Mouse (Mus musculus) urinary bladder, postnatal 4 days (tissue): ENCODE measurements around the gene Xxylt1.

Experiments
- DNase-seq, 2 experiments: peaks; one replicate each; pipeline ENCODE4 v3.0.0; 2021 to 2022; ENCODE audit warnings: low spot score in 2 of 2

The Xxylt1 gene

GRCm38 (mm10) chr16:31081125-31081664 lies at the start of gene Xxylt1:
Gene Xxylt1 (minus strand): TSS chr16:31081432.
- DNase-seq, result peak; percentile 92 to 94

GRCm38 (mm10) chr16:31128116-31128515 lies 46.9 kb upstream of the Xxylt1 start:
- DNase-seq, result no peak

GRCm38 (mm10) chr16:31124991-31125390 lies 43.8 kb upstream of the Xxylt1 start:
- no peak for DNase-seq

- DNase-seq, result no peak
These were observed 40.4 kb upstream of the Xxylt1 start for GRCm38 (mm10) chr16:31121612-31122011.

GRCm38 (mm10) chr16:31113596-31113995 lies 32.4 kb upstream of the Xxylt1 start:
- no peak for DNase-seq

GRCm38 (mm10) chr16:31101352-31101751 lies 20.1 kb upstream of the Xxylt1 start:
- DNase-seq, result no peak

- DNase-seq, result no peak
These were observed 18.7 kb upstream of the Xxylt1 start for GRCm38 (mm10) chr16:31099906-31100305.

GRCm38 (mm10) chr16:31094036-31094435 lies 12.8 kb upstream of the Xxylt1 start:
- DNase-seq, result no peak

GRCm38 (mm10) chr16:31093186-31093585 lies 12.0 kb upstream of the Xxylt1 start:
- no peak for DNase-seq

- no peak for DNase-seq
These were observed 659 bp upstream of the Xxylt1 start for GRCm38 (mm10) chr16:31081891-31082290.

GRCm38 (mm10) chr16:31080573-31081051 lies 620 bp downstream of the Xxylt1 start:
- peak in 1 of 2 experiments; percentile 60 for DNase-seq

GRCm38 (mm10) chr16:31077396-31077795 lies 3.8 kb downstream of the Xxylt1 start:
- DNase-seq, result peak in 1 of 2 experiments; percentile 55

- no peak for DNase-seq
These were observed 4.8 kb downstream of the Xxylt1 start for GRCm38 (mm10) chr16:31076436-31076835.

- no peak for DNase-seq
These were observed 6.8 kb downstream of the Xxylt1 start for GRCm38 (mm10) chr16:31074324-31074908.

GRCm38 (mm10) chr16:31071731-31072130 lies 9.5 kb downstream of the Xxylt1 start:
- no peak for DNase-seq

GRCm38 (mm10) chr16:31070358-31071133 lies 10.7 kb downstream of the Xxylt1 start:
- DNase-seq, result peak; percentile 69 to 84

GRCm38 (mm10) chr16:31069211-31070166 lies 11.7 kb downstream of the Xxylt1 start:
- DNase-seq, result no peak

GRCm38 (mm10) chr16:31068280-31068679 lies 13.0 kb downstream of the Xxylt1 start:
- DNase-seq, result no peak

- DNase-seq, result no peak
These were observed 14.7 kb downstream of the Xxylt1 start for GRCm38 (mm10) chr16:31066344-31067098.

GRCm38 (mm10) chr16:31064782-31065181 lies 16.4 kb downstream of the Xxylt1 start:
- no peak for DNase-seq

- DNase-seq, result no peak
These were observed 18.3 kb downstream of the Xxylt1 start for GRCm38 (mm10) chr16:31062918-31063317.
